Mouse (Mus musculus): Measurements from ENCODE around the gene Il20rb. TPM values are rescaled to one million over a fixed set of nuclear protein-coding genes. Genes with fewer than 3 reads are reported as not detected.

Gene Il20rb
- total and polyA plus RNA-seq, 3 experiments, result 0.86 to 2.0 (median 1.6) TPM

- peaks cover 14% of the 10 kb centered on the region; the same call in 1 of the 2 replicates for H3K36me3 ChIP-seq (ENCODE audit: control insufficient read depth, insufficient read depth, low read length)
- no peak for DNase-seq
- TF ChIP-seq CTCF (IDR thresholded peaks at IDR 0.05) (no peak), EP300 (IDR thresholded peaks at IDR 0.05; ENCODE audit: insufficient read depth, low read depth, low read length) (no peak), POLR2A (IDR thresholded peaks at IDR 0.05; ENCODE audit: insufficient read depth, low read depth, low read length) (no peak)
- intact Hi-C loops (cut with DNase I), result no loop called here
- H3K9ac ChIP-seq (ENCODE audit: low read depth, low read length), result no peak overlapping the region
- peaks cover 12% of the 10 kb centered on the region for H3K79me2 ChIP-seq (replicated peaks; ENCODE audit: control insufficient read depth, insufficient read depth, low read length)
- 37% methylated on average over 2 of the region's 2 CpGs for WGBS
- peaks cover 10% of the 10 kb centered on the region for H3K4me1 ChIP-seq (ENCODE audit: control insufficient read depth, insufficient read depth, low read length)
- no peak overlapping the region for H3K4me3 ChIP-seq
- no peak overlapping the region for H3K27ac ChIP-seq
- H3K27me3 ChIP-seq (ENCODE audit: control insufficient read depth, insufficient read depth, low read length), result no peaks in the 10 kb centered on the region
Observed at GRCm38 (mm10) chr9:100522029-100522428, 35.4 kb upstream of the Il20rb start.

GRCm38 (mm10) chr9:100520586-100520985 lies 34.0 kb upstream of the Il20rb start:
- Histone ChIP-seq H3K9ac (ENCODE audit: low read depth, low read length) (no peak overlapping the region), H3K79me2 (replicated peaks; ENCODE audit: control insufficient read depth, insufficient read depth, low read length) (peaks cover 8% of the 10 kb centered on the region), H3K4me1 (ENCODE audit: control insufficient read depth, insufficient read depth, low read length) (peaks cover 6% of the 10 kb centered on the region), H3K36me3 (ENCODE audit: control insufficient read depth, insufficient read depth, low read length) (peaks cover 11% of the 10 kb centered on the region; the same call in 1 of the 2 replicates), H3K4me3 (no peak overlapping the region), H3K27ac (peak overlapping the region; percentile 50), H3K27me3 (ENCODE audit: control insufficient read depth, insufficient read depth, low read length) (no peaks in the 10 kb centered on the region)
- DNase-seq, result peak in 1 of 2 experiments; percentile 30
- TF ChIP-seq CTCF (IDR thresholded peaks at IDR 0.05) (peak; percentile 86), POLR2A (IDR thresholded peaks at IDR 0.05; ENCODE audit: insufficient read depth, low read depth, low read length) (no peak)
- WGBS, result 2% methylated on average over 2 of the region's 2 CpGs
- intact Hi-C loops (cut with DNase I), result loop anchor here (1.0 to 2.0 kb wide), 4 partner anchors 25 to 396 kb away; partner anchors contain the start of gene Slc35g2

GRCm38 (mm10) chr9:100520012-100520411 lies 33.4 kb upstream of the Il20rb start:
- DNase-seq, result no peak
- H3K36me3 ChIP-seq (ENCODE audit: control insufficient read depth, insufficient read depth, low read length), result peaks cover 11% of the 10 kb centered on the region; the same call in 1 of the 2 replicates
- no peak overlapping the region for H3K4me3 ChIP-seq
- H3K9ac ChIP-seq (ENCODE audit: low read depth, low read length), result no peak overlapping the region
- TF ChIP-seq EP300 (IDR thresholded peaks at IDR 0.05; ENCODE audit: insufficient read depth, low read depth, low read length), result no peak
- no peak for TF ChIP-seq POLR2A (IDR thresholded peaks at IDR 0.05; ENCODE audit: insufficient read depth, low read depth, low read length)
- TF ChIP-seq CTCF (IDR thresholded peaks at IDR 0.05), result peak; percentile 58
- peaks cover 8% of the 10 kb centered on the region for H3K79me2 ChIP-seq (replicated peaks; ENCODE audit: control insufficient read depth, insufficient read depth, low read length)
- peaks cover 6% of the 10 kb centered on the region for H3K4me1 ChIP-seq (ENCODE audit: control insufficient read depth, insufficient read depth, low read length)
- no peaks in the 10 kb centered on the region for H3K27me3 ChIP-seq (ENCODE audit: control insufficient read depth, insufficient read depth, low read length)
- WGBS, result 98% methylated on average over 3 of the region's 3 CpGs
- intact Hi-C loops (cut with DNase I), result loop anchor here (1.0 to 2.0 kb wide), 4 partner anchors 25 to 397 kb away; partner anchors contain the start of gene Slc35g2
- peak overlapping the region; percentile 50 for H3K27ac ChIP-seq

- H3K27me3 ChIP-seq (ENCODE audit: control insufficient read depth, insufficient read depth, low read length), result no peaks in the 10 kb centered on the region
- no peaks in the 10 kb centered on the region for H3K79me2 ChIP-seq (replicated peaks; ENCODE audit: control insufficient read depth, insufficient read depth, low read length)
- H3K36me3 ChIP-seq (ENCODE audit: control insufficient read depth, insufficient read depth, low read length), result peaks cover 34% of the 10 kb centered on the region
- H3K27ac ChIP-seq, result peak overlapping the region; percentile 83
- H3K4me1 ChIP-seq (ENCODE audit: control insufficient read depth, insufficient read depth, low read length), result peaks cover 4% of the 10 kb centered on the region
- DNase-seq, result no peak
- WGBS, result 52% methylated on average over 2 of the region's 2 CpGs
- TF ChIP-seq POLR2A (IDR thresholded peaks at IDR 0.05; ENCODE audit: insufficient read depth, low read depth, low read length), result no peak; the same call in 1 of the 2 replicates
- TF ChIP-seq CTCF (IDR thresholded peaks at IDR 0.05), result no peak
- TF ChIP-seq EP300 (IDR thresholded peaks at IDR 0.05; ENCODE audit: insufficient read depth, low read depth, low read length), result no peak
- intact Hi-C loops (cut with DNase I), result loop anchor here (2.0 kb wide), 3 partner anchors 15 to 53 kb away; no protein-coding TSS in a partner anchor
- peak overlapping the region; percentile 47; the same call in 1 of the 2 replicates for H3K4me3 ChIP-seq
- H3K9ac ChIP-seq (ENCODE audit: low read depth, low read length), result no peak overlapping the region
Observed at GRCm38 (mm10) chr9:100507581-100507980, 21.0 kb upstream of the Il20rb start.

- H3K27ac ChIP-seq, result peak overlapping the region; percentile 80
- H3K9ac ChIP-seq (ENCODE audit: low read depth, low read length), result no peak overlapping the region
- H3K4me3 ChIP-seq, result peak overlapping the region; percentile 47
- DNase-seq, result peak; percentile 75
- H3K4me1 ChIP-seq (ENCODE audit: control insufficient read depth, insufficient read depth, low read length), result peaks cover 4% of the 10 kb centered on the region
- peaks cover 34% of the 10 kb centered on the region for H3K36me3 ChIP-seq (ENCODE audit: control insufficient read depth, insufficient read depth, low read length)
- H3K79me2 ChIP-seq (replicated peaks; ENCODE audit: control insufficient read depth, insufficient read depth, low read length), result peaks cover 1% of the 10 kb centered on the region; the same call in 1 of the 2 replicates
- TF ChIP-seq POLR2A (IDR thresholded peaks at IDR 0.05; ENCODE audit: insufficient read depth, low read depth, low read length), result peak; percentile 63
- 0 out of 2 replicates have a peak, but pooled peaks have one; percentile 40 for TF ChIP-seq EP300 (IDR thresholded peaks at IDR 0.05; ENCODE audit: insufficient read depth, low read depth, low read length)
- no peak for TF ChIP-seq CTCF (IDR thresholded peaks at IDR 0.05)
- intact Hi-C loops (cut with DNase I), result loop anchor here (2.0 kb wide), 3 partner anchors 14 to 52 kb away; no protein-coding TSS in a partner anchor
- H3K27me3 ChIP-seq (ENCODE audit: control insufficient read depth, insufficient read depth, low read length), result no peaks in the 10 kb centered on the region
- WGBS, result 9% methylated on average over 2 of the region's 2 CpGs
Observed at GRCm38 (mm10) chr9:100506652-100507051, 20.1 kb upstream of the Il20rb start.

- no peak for DNase-seq
- Histone ChIP-seq H3K36me3 (ENCODE audit: control insufficient read depth, insufficient read depth, low read length) (peaks cover 28% of the 10 kb centered on the region), H3K9ac (ENCODE audit: low read depth, low read length) (peak overlapping the region; percentile 57), H3K27ac (peak overlapping the region; percentile 80), H3K79me2 (replicated peaks; ENCODE audit: control insufficient read depth, insufficient read depth, low read length) (peaks cover 2% of the 10 kb centered on the region; the same call in 1 of the 2 replicates), H3K4me3 (peak overlapping the region; percentile 47), H3K4me1 (ENCODE audit: control insufficient read depth, insufficient read depth, low read length) (peaks cover 4% of the 10 kb centered on the region), H3K27me3 (ENCODE audit: control insufficient read depth, insufficient read depth, low read length) (no peaks in the 10 kb centered on the region)
- no peak for TF ChIP-seq EP300 (IDR thresholded peaks at IDR 0.05; ENCODE audit: insufficient read depth, low read depth, low read length)
- TF ChIP-seq CTCF (IDR thresholded peaks at IDR 0.05), result no peak
- no peak for TF ChIP-seq POLR2A (IDR thresholded peaks at IDR 0.05; ENCODE audit: insufficient read depth, low read depth, low read length)
- WGBS, result 59% methylated on average over 4 of the region's 4 CpGs
- intact Hi-C loops (cut with DNase I), result loop anchor here (2.0 kb wide), 1 partner anchor 35 kb away; no protein-coding TSS in a partner anchor
Observed at GRCm38 (mm10) chr9:100505498-100505897, 18.9 kb upstream of the Il20rb start.

All from heart, adult 2 months (tissue).